Mouse (Mus musculus): ENCODE results near the gene Ppp4r3a. TPM values are rescaled to one million over a fixed set of nuclear protein-coding genes. Genes with fewer than 3 reads are reported as not detected.
"Not testable (repeated sequence)": the region's sequence is repeated elsewhere in the genome, so short reads cannot be mapped to it uniquely, and the experiment has no call there.

The Ppp4r3a gene
- polyA plus RNA-seq (2014; fragmentation: Nextera tagmentation; extraction: Ambion mirVana) = 38.5 and 58.9 TPM in 2 replicates

DNA sequence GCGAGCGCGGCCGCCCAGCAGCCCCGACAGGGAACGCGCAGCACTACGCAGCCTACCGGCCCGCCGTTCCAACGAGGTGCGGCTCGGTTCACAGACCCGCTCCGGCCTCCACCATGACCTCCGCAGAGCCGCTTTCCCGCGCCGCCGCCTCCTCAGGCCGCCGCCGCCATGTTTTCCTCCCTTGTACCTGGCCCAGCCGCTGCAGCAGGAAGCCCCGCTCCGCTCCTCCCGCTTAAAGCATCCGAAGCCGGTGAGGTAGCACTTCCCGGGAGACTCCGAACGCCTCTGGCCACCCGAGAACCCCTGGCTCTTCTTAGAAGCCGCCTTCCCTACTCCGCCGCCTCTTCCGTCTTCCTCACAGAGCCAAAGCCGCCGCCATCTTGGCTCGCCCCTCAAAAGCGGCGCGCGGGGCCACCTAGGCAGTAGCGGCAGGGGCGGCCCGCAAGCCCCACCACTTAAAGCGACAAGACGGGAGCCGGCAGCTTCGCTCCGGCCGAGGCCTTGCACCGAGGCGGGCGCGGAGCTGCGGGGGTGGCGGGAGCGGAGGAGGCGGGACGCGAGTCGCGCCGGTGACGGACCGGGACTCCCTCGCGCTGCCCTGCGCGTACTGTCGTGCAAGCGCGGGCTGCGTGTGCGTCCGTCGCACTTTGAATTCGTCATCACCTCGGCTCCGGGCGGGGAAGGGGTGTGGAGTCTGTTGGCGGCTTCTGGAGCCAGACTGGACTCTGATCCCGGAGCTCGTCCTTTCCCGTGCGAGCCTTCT, at the start of gene Ppp4r3a:
Gene Ppp4r3a (minus strand): TSS at position 627 of the 763 bp plus-strand sequence.
- ATAC-seq (ENCODE audit: low FRiP score, low TSS enrichment) = peak; percentile 96
- no peaks in the 10 kb centered on the region for H3K27me3 ChIP-seq (ENCODE audit: control insufficient read depth, insufficient read depth, low read length)
- H3K4me1 ChIP-seq (ENCODE audit: control insufficient read depth, insufficient read depth, low read length) = peaks cover 10% of the 10 kb centered on the region; the same call in 1 of the 2 replicates
- peak within 1 kb of the TSS; percentile 86 for H3K9ac ChIP-seq (ENCODE audit: low read depth, low read length)
- peaks cover 7% of the 10 kb centered on the region for H3K36me3 ChIP-seq (ENCODE audit: control insufficient read depth, insufficient read depth, low read length)
- H3K4me2 ChIP-seq (replicated peaks; ENCODE audit: low read depth, low read length) = peak within 1 kb of the TSS; percentile 88
- H3K27ac ChIP-seq (ENCODE audit: low read depth, low read length) = peak within 1 kb of the TSS; percentile 100
- H3K9me3 ChIP-seq (ENCODE audit: control insufficient read depth, low read length) = no peaks in the 10 kb centered on the region
- H3K4me3 ChIP-seq (ENCODE audit: low read length) = peak within 1 kb of the TSS; percentile 75
- WGBS = under 1% methylated on average over 87 of the region's 90 CpGs

DNA sequence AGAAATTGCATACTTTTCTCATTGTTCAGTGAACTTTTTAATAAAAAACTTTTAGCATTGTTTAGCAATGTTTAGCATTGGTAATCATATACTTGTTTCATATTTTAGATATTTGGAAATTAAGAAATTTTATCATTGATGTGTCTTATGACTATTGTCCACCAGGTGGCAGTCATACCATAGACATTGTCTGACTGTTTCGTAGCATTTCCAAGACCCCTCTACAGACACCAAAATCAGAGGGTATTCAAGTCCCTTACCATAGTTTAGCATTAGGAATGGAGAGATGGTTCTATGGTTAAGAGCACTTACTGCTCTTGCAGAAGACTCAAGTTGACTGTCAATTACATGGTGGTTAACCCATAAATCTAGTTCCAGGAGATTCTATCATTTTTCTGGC, 39.5 kb upstream of the Ppp4r3a start:
- no peaks in the 10 kb centered on the region for H3K9me3 ChIP-seq (ENCODE audit: control insufficient read depth, low read length)
- no peaks in the 10 kb centered on the region for H3K4me1 ChIP-seq (ENCODE audit: control insufficient read depth, insufficient read depth, low read length)
- no peak overlapping the region for H3K4me3 ChIP-seq (ENCODE audit: low read length)
- H3K27me3 ChIP-seq (ENCODE audit: control insufficient read depth, insufficient read depth, low read length) = no peaks in the 10 kb centered on the region
- 9% methylated on average over 1 of the region's 1 CpGs for WGBS
- H3K4me2 ChIP-seq (replicated peaks; ENCODE audit: low read depth, low read length) = no peak overlapping the region
- no peak overlapping the region for H3K27ac ChIP-seq (ENCODE audit: low read depth, low read length)
- no peak overlapping the region for H3K9ac ChIP-seq (ENCODE audit: low read depth, low read length)
- no peak; the same call in 1 of the 2 replicates for ATAC-seq (ENCODE audit: low FRiP score, low TSS enrichment)
- no peaks in the 10 kb centered on the region for H3K36me3 ChIP-seq (ENCODE audit: control insufficient read depth, insufficient read depth, low read length)

DNA sequence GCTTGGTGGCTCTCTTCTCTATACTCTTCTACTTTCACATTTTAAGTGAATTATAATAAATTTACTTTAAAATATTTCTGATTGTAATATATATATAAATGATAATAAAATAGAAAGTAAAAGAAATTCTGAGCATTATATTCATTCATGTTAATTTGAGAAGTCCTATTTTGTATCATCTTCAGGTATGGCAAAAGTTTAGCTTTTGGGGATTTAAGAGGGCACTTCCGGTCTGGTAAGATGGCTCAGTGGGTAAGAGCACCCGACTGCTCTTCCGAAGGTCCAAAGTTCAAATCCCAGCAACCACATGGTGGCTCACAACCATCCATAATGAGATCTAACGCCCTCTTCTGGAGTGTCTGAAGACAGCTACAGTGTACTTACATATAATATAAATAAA, 38.6 kb upstream of the Ppp4r3a start:
- H3K4me1 ChIP-seq (ENCODE audit: control insufficient read depth, insufficient read depth, low read length); H3K9me3 ChIP-seq (ENCODE audit: control insufficient read depth, low read length); H3K36me3 ChIP-seq (ENCODE audit: control insufficient read depth, insufficient read depth, low read length); ATAC-seq (ENCODE audit: low FRiP score, low TSS enrichment); H3K9ac ChIP-seq (ENCODE audit: low read depth, low read length); H3K27ac ChIP-seq (ENCODE audit: low read depth, low read length); H3K4me2 ChIP-seq (replicated peaks; ENCODE audit: low read depth, low read length); H3K4me3 ChIP-seq (ENCODE audit: low read length); H3K27me3 ChIP-seq (ENCODE audit: control insufficient read depth, insufficient read depth, low read length): not testable (repeated sequence)
- WGBS = 75% methylated on average over 4 of the region's 4 CpGs

DNA sequence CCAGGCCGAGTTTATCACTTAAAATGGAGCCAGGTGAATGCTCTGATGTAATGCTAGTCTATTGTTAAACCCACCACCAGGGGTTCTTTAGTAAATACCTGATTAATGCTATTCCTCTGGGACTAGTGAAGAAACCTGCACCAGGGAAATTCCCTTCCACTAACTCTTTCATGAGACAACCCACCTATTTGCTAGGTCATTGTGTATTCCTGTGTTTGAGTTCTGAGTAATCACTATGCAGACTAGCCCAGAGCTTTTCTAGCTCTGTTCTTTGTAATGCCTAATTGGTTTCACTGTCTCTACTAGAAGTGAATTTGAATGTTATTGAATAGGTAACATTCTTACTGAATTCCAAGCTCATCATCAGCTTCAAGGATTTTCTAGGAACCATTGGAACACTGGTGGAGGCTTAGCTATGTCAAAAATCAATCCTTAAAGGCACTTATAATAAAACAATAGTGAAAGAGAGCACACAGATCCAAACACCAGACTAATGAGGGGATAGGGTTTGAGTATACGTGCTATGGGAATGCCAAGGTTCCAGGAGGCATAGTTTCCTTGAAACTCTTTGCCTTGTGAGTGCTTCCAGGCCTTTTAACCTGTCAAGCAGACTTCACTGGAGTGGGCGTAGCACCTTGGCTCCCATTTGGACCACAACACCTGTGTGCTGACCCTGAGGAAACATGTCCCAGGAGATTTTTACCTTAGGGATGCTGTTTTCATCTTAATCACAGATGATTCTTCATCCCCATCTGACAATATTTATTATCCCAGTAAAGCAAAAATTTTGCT, 26.5 kb upstream of the Ppp4r3a start:
- not testable (repeated sequence) for H3K9ac ChIP-seq (ENCODE audit: low read depth, low read length); H3K36me3 ChIP-seq (ENCODE audit: control insufficient read depth, insufficient read depth, low read length); H3K4me3 ChIP-seq (ENCODE audit: low read length); H3K27me3 ChIP-seq (ENCODE audit: control insufficient read depth, insufficient read depth, low read length); H3K27ac ChIP-seq (ENCODE audit: low read depth, low read length); H3K4me2 ChIP-seq (replicated peaks; ENCODE audit: low read depth, low read length); H3K9me3 ChIP-seq (ENCODE audit: control insufficient read depth, low read length); H3K4me1 ChIP-seq (ENCODE audit: control insufficient read depth, insufficient read depth, low read length); ATAC-seq (ENCODE audit: low FRiP score, low TSS enrichment)
- 88% methylated on average over 3 of the region's 3 CpGs for WGBS

DNA sequence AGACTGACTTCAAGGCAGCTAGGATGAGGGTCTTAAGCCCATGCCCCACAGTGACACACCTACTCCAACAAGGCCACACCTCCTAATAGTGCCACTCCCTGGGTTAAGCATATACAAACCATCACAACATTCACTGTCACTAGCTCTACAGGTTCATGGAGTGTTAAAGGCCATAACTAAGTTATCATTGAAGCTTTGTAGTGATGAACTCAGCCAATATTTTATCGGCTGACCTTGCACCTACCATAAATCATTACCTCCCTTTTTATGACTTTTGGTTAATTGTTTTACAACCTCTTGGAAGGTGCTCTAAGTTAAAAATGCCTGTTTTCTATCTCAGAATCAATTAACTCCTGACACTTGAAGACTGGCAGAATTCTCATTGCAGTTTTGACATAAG, 24.2 kb upstream of the Ppp4r3a start:
- Histone ChIP-seq H3K27me3 (ENCODE audit: control insufficient read depth, insufficient read depth, low read length) (no peaks in the 10 kb centered on the region), H3K9me3 (ENCODE audit: control insufficient read depth, low read length) (0 out of 2 replicates have a peak, but pooled peaks cover 2% of the 10 kb centered on the region), H3K4me2 (replicated peaks; ENCODE audit: low read depth, low read length) (no peak overlapping the region), H3K4me1 (ENCODE audit: control insufficient read depth, insufficient read depth, low read length) (no peaks in the 10 kb centered on the region), H3K27ac (ENCODE audit: low read depth, low read length) (no peak overlapping the region), H3K36me3 (ENCODE audit: control insufficient read depth, insufficient read depth, low read length) (no peaks in the 10 kb centered on the region), H3K4me3 (ENCODE audit: low read length) (no peak overlapping the region), H3K9ac (ENCODE audit: low read depth, low read length) (no peak overlapping the region)
- 76% methylated on average over 1 of the region's 1 CpGs for WGBS
- ATAC-seq (ENCODE audit: low FRiP score, low TSS enrichment) = no peak

DNA sequence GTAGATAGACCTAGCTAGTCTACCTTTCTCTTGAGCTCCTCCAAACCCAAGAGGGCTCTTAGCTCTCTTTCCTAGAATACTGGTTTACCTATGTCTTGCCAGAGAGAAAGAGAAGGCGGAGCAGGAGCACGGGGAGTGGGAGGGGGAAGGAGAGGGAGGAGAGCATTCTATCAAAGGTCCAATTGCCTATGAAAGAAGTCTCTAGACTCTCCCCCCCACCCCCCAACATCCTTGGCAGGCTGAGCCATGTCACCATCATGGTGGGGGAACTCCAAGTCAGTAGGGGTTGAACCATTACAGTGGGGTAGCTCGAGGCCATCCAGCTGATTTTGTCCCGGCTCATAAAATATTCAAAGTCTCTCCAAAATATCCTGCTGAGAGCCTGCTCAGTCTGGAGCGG, 22.1 kb upstream of the Ppp4r3a start:
- no peak overlapping the region for H3K27ac ChIP-seq (ENCODE audit: low read depth, low read length)
- no peaks in the 10 kb centered on the region for H3K4me1 ChIP-seq (ENCODE audit: control insufficient read depth, insufficient read depth, low read length)
- no peak for ATAC-seq (ENCODE audit: low FRiP score, low TSS enrichment)
- H3K4me3 ChIP-seq (ENCODE audit: low read length) = no peak overlapping the region
- 48% methylated on average over 5 of the region's 5 CpGs for WGBS
- no peak overlapping the region for H3K9ac ChIP-seq (ENCODE audit: low read depth, low read length)
- no peaks in the 10 kb centered on the region for H3K36me3 ChIP-seq (ENCODE audit: control insufficient read depth, insufficient read depth, low read length)
- H3K9me3 ChIP-seq (ENCODE audit: control insufficient read depth, low read length) = no peaks in the 10 kb centered on the region
- H3K27me3 ChIP-seq (ENCODE audit: control insufficient read depth, insufficient read depth, low read length) = no peaks in the 10 kb centered on the region
- no peak overlapping the region for H3K4me2 ChIP-seq (replicated peaks; ENCODE audit: low read depth, low read length)

DNA sequence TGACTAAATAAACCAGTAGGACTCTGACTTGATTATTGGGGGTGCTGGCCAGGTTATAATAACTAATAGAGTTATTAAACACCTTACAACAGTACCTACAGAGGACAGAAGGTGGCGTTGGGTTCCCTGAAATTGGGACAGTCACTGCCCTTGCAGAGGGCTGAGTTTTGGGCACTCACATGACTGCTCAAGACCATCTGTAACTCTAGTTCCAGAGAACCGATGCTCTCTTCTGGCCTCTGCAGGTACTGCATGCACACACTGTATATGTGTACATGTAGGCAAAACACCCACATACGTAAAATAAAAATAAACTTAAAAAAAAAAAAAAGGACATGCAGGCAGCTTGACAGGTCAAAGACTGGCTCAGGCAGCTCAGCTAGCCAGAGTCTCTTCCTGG, 19.1 kb upstream of the Ppp4r3a start:
- Histone ChIP-seq H3K4me3 (ENCODE audit: low read length) (no peak overlapping the region), H3K27me3 (ENCODE audit: control insufficient read depth, insufficient read depth, low read length) (no peaks in the 10 kb centered on the region), H3K27ac (ENCODE audit: low read depth, low read length) (no peak overlapping the region), H3K9ac (ENCODE audit: low read depth, low read length) (no peak overlapping the region), H3K4me2 (replicated peaks; ENCODE audit: low read depth, low read length) (no peak overlapping the region), H3K4me1 (ENCODE audit: control insufficient read depth, insufficient read depth, low read length) (no peaks in the 10 kb centered on the region), H3K9me3 (ENCODE audit: control insufficient read depth, low read length) (no peaks in the 10 kb centered on the region), H3K36me3 (ENCODE audit: control insufficient read depth, insufficient read depth, low read length) (no peaks in the 10 kb centered on the region)
- WGBS = 81% methylated on average over 3 of the region's 3 CpGs
- no peak for ATAC-seq (ENCODE audit: low FRiP score, low TSS enrichment)

DNA sequence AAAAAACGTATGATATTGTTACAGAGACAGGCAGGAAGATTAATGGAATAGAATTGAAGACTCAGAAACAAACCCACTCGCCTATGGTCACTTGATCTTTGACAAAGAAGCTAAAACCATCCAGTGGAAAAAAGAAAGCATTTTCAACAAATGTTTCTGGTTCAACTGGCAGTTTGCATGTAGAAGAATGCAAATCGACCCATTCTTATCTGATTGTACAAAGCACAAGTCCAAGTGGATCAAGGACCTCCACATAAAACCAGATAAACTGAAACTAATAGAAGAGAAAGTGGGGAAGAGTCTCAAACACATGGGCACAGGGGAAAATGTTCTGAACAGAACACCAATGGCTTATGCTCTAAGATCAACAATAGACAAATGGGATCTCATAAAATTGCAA, 10.2 kb upstream of the Ppp4r3a start:
- not testable (repeated sequence) for H3K36me3 ChIP-seq (ENCODE audit: control insufficient read depth, insufficient read depth, low read length); H3K27me3 ChIP-seq (ENCODE audit: control insufficient read depth, insufficient read depth, low read length); H3K4me3 ChIP-seq (ENCODE audit: low read length); H3K4me2 ChIP-seq (replicated peaks; ENCODE audit: low read depth, low read length); H3K27ac ChIP-seq (ENCODE audit: low read depth, low read length); H3K4me1 ChIP-seq (ENCODE audit: control insufficient read depth, insufficient read depth, low read length); H3K9ac ChIP-seq (ENCODE audit: low read depth, low read length); H3K9me3 ChIP-seq (ENCODE audit: control insufficient read depth, low read length); ATAC-seq (ENCODE audit: low FRiP score, low TSS enrichment)
- 57% methylated on average over 3 of the region's 3 CpGs for WGBS

DNA sequence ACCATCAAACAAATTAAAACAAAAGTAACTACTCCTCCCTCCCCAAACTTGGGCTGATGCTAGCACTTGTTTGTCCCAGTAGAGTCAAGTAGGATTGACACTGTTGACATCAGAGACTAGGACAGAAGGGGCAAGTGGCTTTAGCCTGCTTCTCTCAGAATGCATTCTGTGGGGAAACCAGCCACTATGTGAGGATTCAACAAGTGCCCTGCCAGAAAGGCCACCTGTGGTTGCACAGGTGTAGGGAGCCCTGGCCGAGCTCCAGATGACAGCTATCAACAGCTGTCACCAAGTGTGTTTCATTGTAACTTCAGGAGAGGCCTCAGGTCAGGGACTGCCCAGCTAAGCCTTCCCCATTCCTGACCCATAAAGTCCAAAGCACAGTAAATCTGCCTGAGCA, 6.5 kb upstream of the Ppp4r3a start:
- ATAC-seq (ENCODE audit: low FRiP score, low TSS enrichment) = no peak

More for the DNA sequence above, 6.5 kb upstream of the Ppp4r3a start:
- H3K9ac ChIP-seq (ENCODE audit: low read depth, low read length) = no peak overlapping the region
- no peak overlapping the region for H3K27ac ChIP-seq (ENCODE audit: low read depth, low read length)
- H3K4me2 ChIP-seq (replicated peaks; ENCODE audit: low read depth, low read length) = no peak overlapping the region
- no peaks in the 10 kb centered on the region for H3K9me3 ChIP-seq (ENCODE audit: control insufficient read depth, low read length)
- no peaks in the 10 kb centered on the region for H3K36me3 ChIP-seq (ENCODE audit: control insufficient read depth, insufficient read depth, low read length)
- no peaks in the 10 kb centered on the region for H3K4me1 ChIP-seq (ENCODE audit: control insufficient read depth, insufficient read depth, low read length)
- H3K27me3 ChIP-seq (ENCODE audit: control insufficient read depth, insufficient read depth, low read length) = no peaks in the 10 kb centered on the region
- 67% methylated on average over 1 of the region's 1 CpGs for WGBS
- H3K4me3 ChIP-seq (ENCODE audit: low read length) = no peak overlapping the region

Measured in kidney, embryonic 14.5 days (tissue).